Mouse (Mus musculus): ENCODE data around the gene Hist1h3g. TPM values are rescaled to one million over a fixed set of nuclear protein-coding genes. Genes with fewer than 3 reads are reported as not detected.
A peak's percentile ranks its signal among the peaks of the same experiment; 100 is the strongest.

Gene Hist1h3g
- polyA plus RNA-seq, 1 experiment from 2014 or later: 9.8 TPM

DNA sequence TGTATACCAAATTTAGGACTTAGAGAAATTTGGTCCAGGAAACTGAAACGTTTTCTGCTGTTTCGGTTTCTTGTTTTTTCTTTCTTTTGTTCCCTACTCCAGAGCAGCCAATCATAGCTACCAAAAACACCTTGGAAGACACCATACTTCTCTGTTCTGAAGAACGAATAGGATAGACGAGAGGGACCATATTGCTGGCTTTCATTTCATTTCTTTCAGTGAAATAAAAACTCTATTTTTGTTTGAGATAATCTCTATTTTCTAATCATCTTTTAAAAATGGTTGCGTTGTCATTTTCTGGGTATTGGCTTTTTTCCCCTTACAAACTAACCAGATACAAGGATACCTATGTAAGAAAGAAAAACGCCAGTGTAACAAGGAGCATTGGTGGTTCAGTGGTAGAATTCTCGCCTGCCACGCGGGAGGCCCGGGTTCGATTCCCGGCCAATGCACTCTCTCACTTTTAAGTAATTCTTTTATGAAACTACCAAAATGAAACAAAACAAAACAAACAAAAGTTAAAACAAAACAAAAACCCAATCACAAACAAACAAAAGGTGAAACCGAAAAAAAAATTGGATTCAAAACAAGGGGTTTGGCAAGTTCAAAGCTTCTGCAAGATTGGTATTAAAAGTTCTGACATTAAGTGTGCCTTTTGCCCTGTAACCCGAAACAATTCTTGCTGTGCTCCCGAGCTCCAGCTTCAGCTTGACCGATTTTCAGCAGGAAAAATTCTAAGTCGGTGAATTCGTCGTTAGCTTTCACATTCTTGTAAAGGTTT is 18.2 kb upstream of the Hist1h3g start:
- H3K4me3 ChIP-seq: peak overlapping the region; percentile 53
- no peaks in the 10 kb centered on the region for H3K36me3 ChIP-seq
- no peaks in the 10 kb centered on the region for H3K27me3 ChIP-seq
- peak overlapping the region; percentile 66 for H3K9ac ChIP-seq
- peak overlapping the region; percentile 68 for H3K4me2 ChIP-seq (replicated peaks)
- no peaks in the 10 kb centered on the region for H3K9me3 ChIP-seq
- H3K27ac ChIP-seq: peak overlapping the region; percentile 85
- ATAC-seq (ENCODE audit: low FRiP score, low read depth): peak; percentile 73; the same call in 1 of the 2 replicates
- WGBS: under 1% methylated on average over 19 of the region's 19 CpGs
- peaks cover 4% of the 10 kb centered on the region; the same call in 1 of the 2 replicates for H3K4me1 ChIP-seq

DNA sequence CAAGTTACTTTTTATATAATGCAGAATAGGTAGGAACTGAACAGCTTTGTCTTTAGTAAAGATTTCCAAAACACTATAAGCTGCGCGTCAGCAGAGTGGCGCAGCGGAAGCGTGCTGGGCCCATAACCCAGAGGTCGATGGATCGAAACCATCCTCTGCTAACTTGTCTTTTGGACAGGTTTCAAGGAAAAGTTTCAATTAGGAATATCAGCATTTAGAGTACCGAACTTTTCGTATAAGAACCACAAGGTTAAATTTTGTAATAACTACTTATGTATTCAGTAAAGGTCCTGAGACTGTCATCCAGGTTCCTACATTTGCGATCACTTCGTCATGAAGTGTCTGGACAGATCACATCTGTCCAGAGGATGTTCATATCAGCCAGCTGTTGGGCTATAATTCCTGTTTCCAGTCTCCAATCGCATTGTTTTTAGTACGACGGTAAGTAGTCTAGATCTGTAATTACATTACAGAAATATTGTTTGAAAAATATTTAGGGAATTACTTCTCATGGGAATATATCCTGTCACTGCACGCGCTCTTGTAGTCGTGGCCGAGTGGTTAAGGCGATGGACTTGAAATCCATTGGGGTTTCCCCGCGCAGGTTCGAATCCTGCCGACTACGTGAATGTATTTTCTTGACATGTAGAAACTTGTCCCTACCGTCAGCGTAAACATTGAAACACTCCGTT is 17.5 kb upstream of the Hist1h3g start:
- Histone ChIP-seq H3K9me3 (no peaks in the 10 kb centered on the region), H3K36me3 (no peaks in the 10 kb centered on the region), H3K4me1 (peaks cover 4% of the 10 kb centered on the region; the same call in 1 of the 2 replicates), H3K4me3 (peak overlapping the region; percentile 53), H3K27ac (peak overlapping the region; percentile 85), H3K27me3 (no peaks in the 10 kb centered on the region), H3K9ac (peak overlapping the region; percentile 66), H3K4me2 (replicated peaks) (peak overlapping the region; percentile 68)
- ATAC-seq (ENCODE audit: low FRiP score, low read depth): peak; percentile 87
- WGBS: under 1% methylated on average over 27 of the region's 27 CpGs

DNA sequence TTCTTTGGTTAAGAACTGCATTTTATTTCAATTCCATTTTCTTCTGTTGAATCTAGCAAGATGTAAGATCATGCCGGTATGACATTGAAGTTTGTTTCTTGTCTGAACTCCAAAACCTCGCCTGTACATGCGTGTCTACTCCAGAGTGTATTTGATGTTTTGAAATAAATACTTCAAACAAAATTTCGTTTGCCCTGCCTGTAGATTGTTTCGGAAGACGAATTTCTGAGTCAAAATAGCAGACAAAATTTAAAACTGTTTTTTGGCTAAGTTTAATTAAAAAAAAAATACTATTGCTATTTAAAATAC is 17.0 kb upstream of the Hist1h3g start:
- peak overlapping the region; percentile 48 for H3K9ac ChIP-seq
- peaks cover 4% of the 10 kb centered on the region; the same call in 1 of the 2 replicates for H3K4me1 ChIP-seq
- H3K4me2 ChIP-seq (replicated peaks): peak overlapping the region; percentile 68
- no peaks in the 10 kb centered on the region for H3K36me3 ChIP-seq
- 0 out of 2 replicates have a peak, but pooled peaks have one; percentile 4 for ATAC-seq (ENCODE audit: low FRiP score, low read depth)
- H3K4me3 ChIP-seq: peak overlapping the region; percentile 53
- under 1% methylated on average over 6 of the region's 6 CpGs for WGBS
- H3K27ac ChIP-seq: no peak overlapping the region
- no peaks in the 10 kb centered on the region for H3K27me3 ChIP-seq
- H3K9me3 ChIP-seq: no peaks in the 10 kb centered on the region

- Histone ChIP-seq H3K27me3 (no peaks in the 10 kb centered on the region), H3K9me3 (no peaks in the 10 kb centered on the region), H3K36me3 (no peaks in the 10 kb centered on the region), H3K9ac (no peak overlapping the region), H3K4me3 (peak overlapping the region; percentile 53), H3K27ac (peak overlapping the region; percentile 44; the same call in 1 of the 2 replicates), H3K4me2 (replicated peaks) (peak overlapping the region; percentile 62), H3K4me1 (peaks cover 4% of the 10 kb centered on the region; the same call in 1 of the 2 replicates)
- WGBS: under 1% methylated on average over 6 of the region's 6 CpGs
- ATAC-seq (ENCODE audit: low FRiP score, low read depth): peak; percentile 48
Observed at GRCm38 (mm10) chr13:23518885-23519284, 16.3 kb upstream of the Hist1h3g start.

- Histone ChIP-seq H3K27me3 (no peaks in the 10 kb centered on the region), H3K9me3 (no peaks in the 10 kb centered on the region), H3K36me3 (no peaks in the 10 kb centered on the region), H3K4me1 (peaks cover 4% of the 10 kb centered on the region; the same call in 1 of the 2 replicates), H3K4me2 (replicated peaks) (peak overlapping the region; percentile 62), H3K9ac (no peak overlapping the region), H3K27ac (no peak overlapping the region), H3K4me3 (peak overlapping the region; percentile 53)
- no peak for ATAC-seq (ENCODE audit: low FRiP score, low read depth)
- 0% methylated on average over 10 of the region's 10 CpGs for WGBS
Observed at GRCm38 (mm10) chr13:23519416-23519815, 15.8 kb upstream of the Hist1h3g start.

DNA sequence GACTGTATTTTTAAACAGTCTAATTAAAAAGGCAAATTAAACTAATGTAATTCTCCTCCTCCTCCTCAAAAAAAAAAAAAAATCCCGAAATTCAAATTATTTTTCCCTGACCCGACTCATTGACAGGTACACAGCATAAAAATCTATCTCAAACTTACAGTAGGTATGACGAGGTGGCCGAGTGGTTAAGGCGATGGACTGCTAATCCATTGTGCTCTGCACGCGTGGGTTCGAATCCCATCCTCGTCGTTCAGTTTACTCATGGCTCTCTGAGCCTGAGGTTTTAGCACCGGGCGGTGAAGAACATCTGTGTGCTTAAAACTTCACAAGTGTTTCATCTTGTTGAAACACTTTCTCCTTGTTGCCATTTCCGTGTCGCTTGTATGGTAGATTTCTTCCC is 13.5 kb upstream of the Hist1h3g start:
- WGBS: under 1% methylated on average over 14 of the region's 14 CpGs
- Histone ChIP-seq H3K4me1 (0 out of 2 replicates have a peak, but pooled peaks cover 4% of the 10 kb centered on the region), H3K27me3 (no peaks in the 10 kb centered on the region), H3K36me3 (no peaks in the 10 kb centered on the region), H3K9ac (no peak overlapping the region), H3K27ac (no peak overlapping the region), H3K9me3 (no peaks in the 10 kb centered on the region), H3K4me2 (replicated peaks) (peak overlapping the region; percentile 36), H3K4me3 (no peak overlapping the region)
- ATAC-seq (ENCODE audit: low FRiP score, low read depth): no peak

- WGBS: 59% methylated on average over 5 of the region's 5 CpGs
- H3K4me2 ChIP-seq (replicated peaks): no peak overlapping the region
- H3K36me3 ChIP-seq: no peaks in the 10 kb centered on the region
Observed at GRCm38 (mm10) chr13:23523976-23524375, 11.2 kb upstream of the Hist1h3g start.

DNA sequence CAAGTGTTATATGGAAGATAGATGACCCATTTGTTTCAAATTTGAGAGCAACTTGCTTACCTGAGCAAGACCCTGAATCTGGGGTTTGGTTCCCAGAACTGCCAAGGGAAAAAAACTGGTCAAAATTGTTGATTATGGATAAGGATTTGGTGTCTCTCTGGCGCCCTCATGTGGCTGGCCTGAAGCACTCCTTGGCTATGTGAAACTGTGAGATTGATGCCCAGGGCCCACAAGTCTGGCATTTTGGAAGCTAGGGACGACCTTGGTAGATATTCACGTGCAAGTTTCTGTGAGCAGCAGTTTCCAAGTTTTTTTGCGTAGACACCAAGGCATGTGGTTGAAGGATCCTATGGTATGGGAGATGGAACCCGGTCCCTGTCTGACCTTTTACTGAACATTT is 10.6 kb upstream of the Hist1h3g start:
- WGBS: 9% methylated on average over 5 of the region's 5 CpGs

More at GRCm38 (mm10) chr13:23523976-23524375, 11.2 kb upstream of the Hist1h3g start:
- no peak overlapping the region for H3K9ac ChIP-seq
- peaks cover 8% of the 10 kb centered on the region for H3K4me1 ChIP-seq
- ATAC-seq (ENCODE audit: low FRiP score, low read depth): no peak
- no peaks in the 10 kb centered on the region for H3K27me3 ChIP-seq
- no peak overlapping the region for H3K27ac ChIP-seq
- no peaks in the 10 kb centered on the region for H3K9me3 ChIP-seq
- no peak overlapping the region for H3K4me3 ChIP-seq

GRCm38 (mm10) chr13:23525901-23526300 is 9.3 kb upstream of the Hist1h3g start:
- H3K4me2 ChIP-seq (replicated peaks): peak overlapping the region; percentile 61
- WGBS: 2% methylated on average over 10 of the region's 10 CpGs

More for the DNA sequence above, 10.6 kb upstream of the Hist1h3g start:
- Histone ChIP-seq H3K9ac (no peak overlapping the region), H3K36me3 (no peaks in the 10 kb centered on the region), H3K4me3 (no peak overlapping the region), H3K27me3 (no peaks in the 10 kb centered on the region), H3K27ac (no peak overlapping the region), H3K9me3 (no peaks in the 10 kb centered on the region), H3K4me1 (peaks cover 10% of the 10 kb centered on the region), H3K4me2 (replicated peaks) (peak overlapping the region; percentile 32)
- ATAC-seq (ENCODE audit: low FRiP score, low read depth): no peak; the same call in 1 of the 2 replicates

GRCm38 (mm10) chr13:23526312-23526711 is 8.9 kb upstream of the Hist1h3g start:
- peak; percentile 39 for ATAC-seq (ENCODE audit: low FRiP score, low read depth)
- H3K4me2 ChIP-seq (replicated peaks): peak overlapping the region; percentile 61
- no peaks in the 10 kb centered on the region for H3K27me3 ChIP-seq
- peak overlapping the region; percentile 63; the same call in 1 of the 2 replicates for H3K27ac ChIP-seq
- H3K9ac ChIP-seq: peak overlapping the region; percentile 56
- no peaks in the 10 kb centered on the region for H3K9me3 ChIP-seq
- H3K4me1 ChIP-seq: peaks cover 10% of the 10 kb centered on the region
- WGBS: under 1% methylated on average over 17 of the region's 17 CpGs
- peak overlapping the region; percentile 47 for H3K4me3 ChIP-seq
- H3K36me3 ChIP-seq: no peaks in the 10 kb centered on the region

More at GRCm38 (mm10) chr13:23525901-23526300, 9.3 kb upstream of the Hist1h3g start:
- H3K27ac ChIP-seq: no peak overlapping the region
- H3K36me3 ChIP-seq: no peaks in the 10 kb centered on the region
- H3K9me3 ChIP-seq: no peaks in the 10 kb centered on the region
- no peak for ATAC-seq (ENCODE audit: low FRiP score, low read depth)
- H3K4me1 ChIP-seq: peaks cover 10% of the 10 kb centered on the region
- H3K4me3 ChIP-seq: peak overlapping the region; percentile 47
- peak overlapping the region; percentile 48; the same call in 1 of the 2 replicates for H3K9ac ChIP-seq
- no peaks in the 10 kb centered on the region for H3K27me3 ChIP-seq

GRCm38 (mm10) chr13:23529005-23529404 is 6.2 kb upstream of the Hist1h3g start:
- no peak for ATAC-seq (ENCODE audit: low FRiP score, low read depth)
- Histone ChIP-seq H3K27me3 (no peaks in the 10 kb centered on the region), H3K9me3 (no peaks in the 10 kb centered on the region), H3K27ac (0 out of 2 replicates have a peak overlapping the region, but pooled peaks have one; percentile 15), H3K9ac (no peak overlapping the region), H3K4me2 (replicated peaks) (peak overlapping the region; percentile 65), H3K36me3 (no peaks in the 10 kb centered on the region), H3K4me3 (peak overlapping the region; percentile 13; the same call in 1 of the 2 replicates), H3K4me1 (peaks cover 25% of the 10 kb centered on the region)
- 67% methylated on average over 5 of the region's 5 CpGs for WGBS
